Mouse (Mus musculus) brain, embryonic 14.5 days (tissue): Measurements from ENCODE around the gene Apom.

ENCODE experiments used
- CTCF ChIP-seq: fragments of 200-500 bp; IDR thresholded peaks from 2 replicates; pipeline ENCODE4 v1.5.1; 2012; ENCODE audit warnings: inconsistent platforms, mild to moderate bottlenecking, moderate library complexity, borderline replicate concordance; ENCODE audit not compliant: insufficient read depth, insufficient read length; ENCODE audit errors: extremely low read depth
- POLR2A ChIP-seq: fragments of 200-500 bp; IDR thresholded peaks from 2 replicates; pipeline ENCODE4 v1.6.1; 2012; ENCODE audit warnings: mild to moderate bottlenecking, inconsistent platforms, borderline replicate concordance; ENCODE audit not compliant: poor library complexity, insufficient read depth, insufficient read length, severe bottlenecking; ENCODE audit errors: extremely low read depth

DNA sequence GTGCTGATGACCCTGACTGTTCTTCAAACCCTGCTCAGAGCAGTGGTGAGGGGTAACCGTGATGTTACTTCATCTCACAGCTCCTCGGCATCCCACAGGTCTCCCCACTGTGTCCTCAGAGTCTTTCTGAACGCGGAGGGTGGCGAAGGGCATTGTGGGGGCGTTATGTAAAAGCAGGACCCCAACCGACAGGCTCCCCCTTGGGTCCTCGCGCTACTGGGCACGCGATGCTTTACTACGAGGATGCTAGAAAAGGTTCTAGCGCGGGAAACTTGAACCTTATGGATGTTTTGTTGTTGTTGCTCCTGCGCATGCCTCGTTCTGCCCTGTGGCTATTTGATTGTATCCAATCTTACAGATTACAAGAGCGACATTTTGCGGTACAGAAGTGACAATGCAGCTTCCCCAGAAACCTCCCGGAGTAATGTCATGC lies 10.0 kb downstream of the Apom start, which contains the start of gene Csnk2b:
- TF ChIP-seq POLR2A (no peak), CTCF (peak; percentile 36; the same call in 1 of the 2 replicates)
